ENCODE assay signal across 8 mouse cellular contexts in the genomic region with DNA sequence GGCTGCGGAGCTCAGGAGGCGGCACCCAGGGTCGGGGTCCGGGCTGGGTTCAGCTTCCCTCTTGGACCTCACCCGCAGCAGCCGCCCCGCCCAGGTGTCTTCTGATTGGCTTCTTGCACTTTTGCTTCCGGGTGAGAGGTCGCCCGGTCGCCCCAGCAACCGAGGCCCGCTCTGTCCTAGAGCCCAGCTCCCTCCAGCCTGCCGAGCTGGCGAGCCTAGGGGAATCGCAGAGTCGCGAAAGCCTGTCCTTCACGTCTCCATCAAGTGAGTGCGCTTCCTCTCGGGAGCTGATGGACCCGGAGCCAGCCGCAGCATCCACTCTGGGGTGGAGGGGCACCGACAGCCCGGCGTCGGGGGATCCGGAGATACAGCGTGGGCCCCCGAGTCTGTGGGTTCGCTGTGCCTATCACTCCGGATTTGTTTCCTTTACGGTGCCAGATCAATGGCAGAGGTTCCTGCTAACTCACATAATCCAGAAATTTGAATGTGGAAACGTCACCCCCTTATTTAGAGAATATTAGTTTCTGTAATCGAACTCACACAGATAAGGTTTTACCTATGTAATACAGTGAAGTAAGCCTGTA. TPM values are rescaled to one million over a fixed set of nuclear protein-coding genes. Genes with fewer than 3 reads are reported as not detected.
DNase-seq lines count a peak whose midpoint lies in the region; ATAC-seq lines count a peak whose summit lies in the region.

A gene (plus strand): TSS at position 130 of the 584 bp plus-strand sequence.
A gene (minus strand): TSS at position 403 of the 584 bp plus-strand sequence.

- DNase-seq in ZHBTc4 (ENCODE audit: low read depth, low spot score), result peak; percentile 96
- peak; percentile 95 to 96 for DNase-seq in gastrocnemius, adult 8-10 months (ENCODE audit: low spot score in 2 of 2)
- DNase-seq in induced T-regulatory cell, adult 2 months (ENCODE audit: low read depth), result peak; percentile 97
- peak; percentile 83 to 95 for DNase-seq in left cerebral cortex, adult 9 months (ENCODE audit: low spot score in 2 of 2)
- DNase-seq in right cerebral cortex, postnatal 14 days, result peak; percentile 99
- DNase-seq in urinary bladder, postnatal 36 days (ENCODE audit: low spot score in 2 of 2), result peak; percentile 97 to 98

- peak; percentile 96 for ATAC-seq in common myeloid progenitor, adult 5-6 weeks (replicated peaks; ENCODE audit: low read depth, poor library complexity, severe bottlenecking)
- ATAC-seq in megakaryocyte progenitor cell, adult 5-6 weeks (replicated peaks; ENCODE audit: poor library complexity), result peak; percentile 98

RNA-seq across cellular contexts. Expression of the first gene that starts in this region (rescaled TPM):
- total RNA-seq in common myeloid progenitor, adult 5-6 weeks (2017), result 7.2 and 13.0 TPM in 2 replicates
- total RNA-seq in gastrocnemius, adult 8-10 months (2022), result 1 to 10 TPM; 5.5 to 9.6 (median 7.1) TPM
- 8.9 and 13.4 TPM in 2 replicates for total RNA-seq in megakaryocyte progenitor cell, adult 5-6 weeks (2015)
- 7.1 and 14.9 TPM in 2 replicates for total RNA-seq in megakaryocyte progenitor cell, adult 5-6 weeks (2017)

RNA-seq across cellular contexts. Expression of the second gene that starts in this region (rescaled TPM):
- total RNA-seq in common myeloid progenitor, adult 5-6 weeks (2017), result 17.7 and 18.3 TPM in 2 replicates
- total RNA-seq in gastrocnemius, adult 8-10 months (2022), result 10 to 100 TPM in 1 of 4 experiments, 1 to 10 TPM in 3; 6.8 to 10.0 (median 7.6) TPM
- total RNA-seq in megakaryocyte progenitor cell, adult 5-6 weeks (2015), result 9.2 and 11.3 TPM in 2 replicates
- 10.2 and 15.3 TPM in 2 replicates for total RNA-seq in megakaryocyte progenitor cell, adult 5-6 weeks (2017)

Comparison
In these comparisons a context has a peak if more than half of its experiments do, and no peak if none do; other contexts are left out.
1. Peak in every context shown above with its lines: DNase-seq and ATAC-seq.